Mouse (Mus musculus) common myeloid progenitor, adult 5-6 weeks (primary cell): Measurements from ENCODE around the gene Ubap1. TPM values are rescaled to one million over a fixed set of nuclear protein-coding genes. Genes with fewer than 3 reads are reported as not detected.

ENCODE experiments used
- ATAC-seq: replicated peaks from 2 replicates; pipeline ENCODE4 v1.8.0; 2016; ENCODE audit warnings: low read depth, mild to moderate bottlenecking, moderate TSS enrichment, inconsistent platforms; ENCODE audit not compliant: poor library complexity, severe bottlenecking
- total RNA-seq: library from RNA; stranded (forward); fragments of 200-1000, 187-1606 nt; gene quantifications from 2 replicates; pipeline ENCODE4 v1.2.3, GENCODE M21; 2017

Gene Ubap1
- 28.9 and 44.8 TPM in 2 replicates for total RNA-seq

GRCm38 (mm10) chr4:41348584-41349198, at the start of gene Ubap1:
Ubap1 (plus strand) TSS chr4:41348996.
- peak; percentile 96 for ATAC-seq

DNA sequence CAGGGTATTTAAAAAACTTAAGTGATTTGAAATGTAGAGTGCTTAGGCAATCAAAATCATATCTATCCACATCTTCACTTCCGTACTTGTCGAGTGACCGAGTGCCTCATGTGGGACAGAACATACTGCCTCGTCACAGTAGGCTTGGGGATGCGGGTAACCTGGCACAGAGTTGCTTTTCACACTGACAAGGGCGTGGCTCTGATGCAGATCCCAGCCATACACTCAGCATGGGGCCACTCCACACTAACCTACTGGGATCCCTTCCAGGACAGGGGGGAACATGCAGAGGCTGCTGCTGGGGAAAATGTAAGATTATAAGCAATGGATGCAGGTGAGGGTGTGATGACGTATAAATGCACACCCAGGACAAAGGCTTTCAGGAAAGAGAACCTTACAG, 45.1 kb upstream of the Ubap1 start:
- no peak for ATAC-seq

GRCm38 (mm10) chr4:41304302-41304701, 44.5 kb upstream of the Ubap1 start:
- peak; percentile 84 for ATAC-seq

- ATAC-seq: no peak
These were observed 41.4 kb upstream of the Ubap1 start for GRCm38 (mm10) chr4:41307406-41307805.

DNA sequence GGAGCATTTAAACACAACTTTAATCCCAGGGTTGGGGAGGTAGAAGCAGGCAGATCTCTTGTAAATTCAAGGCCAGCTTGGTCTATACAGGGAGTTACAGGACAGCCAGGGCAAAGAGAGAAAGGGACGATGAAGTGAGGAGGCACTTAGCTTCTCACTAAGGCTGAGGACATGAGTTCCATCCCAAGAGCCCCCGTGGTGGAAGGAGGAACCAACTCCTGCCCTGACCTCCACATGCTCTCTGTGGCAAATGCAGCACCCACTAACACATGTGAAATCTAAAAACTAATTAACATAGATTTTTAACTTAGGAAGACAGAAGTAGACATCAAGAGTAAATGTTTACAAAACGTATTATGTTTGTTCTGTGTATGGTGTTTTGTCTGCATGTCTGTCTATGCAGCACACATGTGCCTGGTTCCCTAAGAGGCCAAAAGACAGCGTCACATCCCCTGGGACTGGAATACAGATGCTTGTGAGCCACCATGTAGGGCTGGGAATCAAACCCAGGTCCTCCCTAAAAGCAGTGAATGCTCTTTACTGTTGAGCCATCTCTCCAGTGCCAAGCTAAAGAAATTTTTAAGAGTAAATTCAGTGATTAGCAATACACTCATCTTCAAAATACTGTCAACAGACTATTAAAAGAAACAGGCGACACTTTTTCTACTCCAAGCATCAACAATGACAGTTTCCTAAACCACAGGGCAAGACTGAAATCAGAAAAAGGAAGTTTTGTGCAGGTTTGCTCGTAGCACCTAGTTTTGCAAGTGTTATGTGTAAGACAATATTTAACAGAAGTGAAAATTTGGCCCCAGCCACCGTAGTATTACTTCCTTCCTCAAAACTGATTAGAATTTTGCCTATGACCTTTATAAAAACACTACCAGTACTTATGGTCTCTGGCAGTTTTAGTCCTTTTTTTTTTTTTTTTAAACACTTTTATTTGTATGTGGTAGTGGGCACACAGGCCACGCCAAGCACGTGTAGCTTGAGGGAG, 37.9 kb upstream of the Ubap1 start:
- ATAC-seq: peak; percentile 46

DNA sequence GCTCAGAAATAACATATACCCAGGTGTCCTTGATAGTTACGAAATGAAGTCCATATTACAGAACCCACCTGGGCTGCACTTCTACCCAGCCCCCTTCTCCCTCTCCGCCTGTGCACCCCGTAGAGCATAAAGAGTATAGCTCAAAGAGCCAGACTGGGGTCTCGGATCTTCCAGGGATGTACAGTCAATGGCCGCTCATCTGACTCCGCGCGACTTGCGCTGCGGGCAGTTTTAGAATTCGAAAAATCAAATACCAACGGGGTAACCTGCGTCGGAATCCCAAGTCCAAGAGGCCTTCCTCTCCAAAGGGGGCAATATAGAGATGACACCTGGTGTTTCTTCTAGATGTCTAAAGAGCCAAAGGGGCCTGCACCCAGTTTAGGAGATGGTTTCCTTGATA, 35.1 kb upstream of the Ubap1 start:
- ATAC-seq: 0 out of 2 replicates have a peak, but pooled peaks have one; percentile 0

DNA sequence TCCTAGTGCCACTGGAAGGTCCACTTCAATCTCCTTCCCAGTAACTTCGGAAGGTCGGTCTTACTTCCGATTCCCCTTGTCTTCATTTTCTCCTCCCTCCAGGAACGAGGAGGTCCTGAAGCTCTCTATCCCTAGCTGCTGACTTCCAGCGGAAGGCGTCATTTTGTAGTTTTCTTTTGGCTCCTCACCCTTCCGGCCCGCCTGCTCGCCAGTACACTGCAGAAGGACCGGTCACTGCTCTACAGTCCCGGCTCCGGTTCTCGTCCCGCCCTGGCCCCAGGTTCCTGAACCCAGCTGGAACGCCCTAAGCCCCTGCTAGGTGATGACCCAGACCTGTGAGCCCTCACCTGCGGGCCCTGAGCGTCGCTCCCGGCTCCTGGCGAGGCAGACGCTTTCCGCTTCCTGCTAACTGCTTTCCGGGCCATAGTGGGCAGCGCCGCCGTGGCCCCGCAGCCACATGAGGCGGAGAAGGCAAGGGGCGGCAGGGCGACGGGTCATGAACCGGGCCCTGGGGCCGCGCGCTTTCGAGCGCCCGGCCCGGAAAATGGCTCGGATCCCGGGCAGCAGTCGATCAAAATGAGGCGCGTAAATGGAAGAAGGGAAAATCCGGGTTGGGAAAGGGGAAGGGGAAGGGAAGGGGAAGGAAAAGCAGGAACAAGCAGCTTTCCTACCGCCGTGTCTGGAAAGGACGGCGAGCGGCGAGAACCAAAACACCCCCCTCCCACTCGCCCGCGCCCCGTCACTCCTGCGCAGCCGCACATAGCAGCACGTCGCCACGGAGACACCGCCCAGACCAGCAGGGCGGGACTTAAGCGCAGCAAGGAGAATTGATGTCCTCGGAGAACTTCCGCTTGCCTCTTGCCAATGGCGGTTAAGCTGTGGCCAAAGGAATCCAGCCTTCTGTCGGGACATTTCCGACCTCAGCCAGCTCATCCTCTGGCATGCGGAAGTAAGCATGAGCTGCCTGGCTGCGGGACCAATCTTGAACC, 34.4 kb upstream of the Ubap1 start, which contains the start of gene Dcaf12:
Gene Dcaf12, minus strand, starts transcription at position 749 of the 989 bp plus-strand sequence.
- peak; percentile 88 for ATAC-seq

- ATAC-seq: no peak
These were observed 33.6 kb upstream of the Ubap1 start for GRCm38 (mm10) chr4:41315173-41315572.

GRCm38 (mm10) chr4:41318267-41318666, 30.5 kb upstream of the Ubap1 start:
- no peak for ATAC-seq

DNA sequence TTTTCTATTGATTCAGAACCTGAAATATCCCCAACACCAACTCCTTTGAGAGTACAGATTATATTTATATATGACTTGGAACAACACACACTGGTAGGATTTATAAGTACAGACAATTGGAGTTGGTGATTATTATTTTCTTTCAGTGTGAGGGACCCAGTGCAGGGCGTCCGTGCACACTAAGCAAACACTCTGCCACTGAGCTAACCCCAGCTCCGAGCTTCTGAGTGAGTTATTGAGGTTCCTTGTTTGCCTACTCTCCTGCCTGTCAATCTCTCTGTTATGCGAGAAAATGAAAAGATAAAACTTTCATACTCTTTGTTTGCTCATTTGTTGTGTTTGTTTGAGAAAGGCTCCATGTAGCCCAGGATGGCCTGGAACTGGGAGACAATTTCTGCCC, 27.8 kb upstream of the Ubap1 start:
- no peak for ATAC-seq

DNA sequence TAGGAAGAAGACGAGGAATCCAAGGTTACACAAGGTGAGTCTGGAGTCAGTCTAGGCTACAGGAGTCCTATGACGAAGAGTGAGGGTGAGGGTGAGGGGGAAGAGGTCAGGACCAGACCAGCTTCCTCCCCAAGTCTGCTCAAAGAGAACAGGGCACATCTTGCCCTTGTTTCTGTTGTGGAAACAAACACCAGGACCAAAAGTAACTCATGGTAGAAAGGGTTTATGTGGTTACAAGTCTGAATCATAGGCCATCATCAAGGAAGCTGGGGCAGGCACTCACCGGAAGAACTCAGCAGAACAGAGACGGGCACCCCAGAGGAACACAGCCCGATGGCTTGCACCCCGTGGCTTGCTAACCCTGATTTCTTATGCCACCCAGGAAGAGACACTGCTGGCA, 21.9 kb upstream of the Ubap1 start:
- no peak for ATAC-seq

- no peak for ATAC-seq
These were observed 19.3 kb upstream of the Ubap1 start for GRCm38 (mm10) chr4:41329481-41329880.

GRCm38 (mm10) chr4:41331085-41331484, 17.7 kb upstream of the Ubap1 start:
- ATAC-seq: peak; percentile 95

DNA sequence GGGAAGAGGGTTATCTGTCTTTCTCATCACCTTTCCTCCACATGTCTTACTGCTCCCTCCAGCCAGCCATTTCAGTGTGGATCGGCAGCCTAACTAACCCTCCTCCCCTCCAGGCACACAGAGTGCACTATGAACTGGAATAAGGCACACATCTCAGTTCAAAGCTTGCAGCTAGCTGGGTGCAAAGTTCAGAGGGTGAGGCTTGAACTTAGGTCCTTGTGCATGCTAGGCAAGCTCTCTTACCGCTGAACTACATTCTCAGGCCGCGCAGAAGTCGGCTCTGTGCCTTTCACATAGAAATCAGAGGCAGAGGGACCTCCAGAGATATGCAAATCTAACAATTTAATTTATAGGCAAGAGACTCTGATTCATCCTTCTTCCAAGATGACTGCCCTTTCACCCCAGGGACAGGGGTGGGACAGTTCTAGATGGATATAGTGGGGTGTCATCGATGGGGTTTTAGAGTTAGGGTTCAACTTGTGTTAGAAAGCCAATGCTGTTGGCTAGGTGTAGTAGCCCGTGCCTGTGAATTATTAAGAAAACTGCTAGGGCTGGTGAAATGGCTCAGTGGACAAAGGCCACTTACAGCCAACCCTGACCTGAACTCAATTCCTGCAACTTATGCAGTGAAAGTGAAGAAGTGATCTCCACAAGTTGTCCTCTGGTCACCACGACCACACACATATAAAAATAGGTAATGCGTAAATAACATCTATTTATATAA, 16.9 kb upstream of the Ubap1 start:
- no peak for ATAC-seq

- ATAC-seq: peak; percentile 22; the same call in 1 of the 2 replicates
These were observed 12.2 kb upstream of the Ubap1 start for GRCm38 (mm10) chr4:41336546-41336945.

DNA sequence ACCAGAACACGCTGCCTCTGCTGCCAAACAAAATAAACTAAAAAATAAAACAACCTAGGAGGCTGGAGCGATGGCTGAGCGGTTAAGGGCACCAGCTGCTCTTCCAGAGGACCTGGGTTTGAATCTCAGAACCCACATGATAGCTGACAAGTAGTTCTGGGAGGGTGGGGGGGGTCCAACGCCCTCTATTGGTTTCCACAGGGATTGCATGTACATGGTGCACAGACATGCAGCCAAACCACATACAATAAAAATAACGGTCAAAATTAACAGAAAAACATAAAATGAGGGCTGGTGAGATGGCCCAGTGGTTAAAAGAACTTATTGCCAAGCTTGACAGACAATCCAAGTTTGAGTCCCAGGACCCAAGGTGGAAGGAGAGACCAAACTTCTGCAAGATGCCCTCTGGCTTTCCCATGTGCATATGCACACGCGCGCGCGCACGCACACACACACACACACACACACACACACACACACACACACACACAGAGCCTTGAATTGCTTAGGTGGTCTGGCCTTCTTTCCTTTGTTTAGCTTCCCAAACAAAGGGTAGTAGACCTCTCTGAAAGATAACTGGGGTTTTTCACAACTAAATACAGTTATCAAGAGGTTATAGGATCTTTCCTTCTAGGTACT, 7.8 kb upstream of the Ubap1 start:
- ATAC-seq: no peak

DNA sequence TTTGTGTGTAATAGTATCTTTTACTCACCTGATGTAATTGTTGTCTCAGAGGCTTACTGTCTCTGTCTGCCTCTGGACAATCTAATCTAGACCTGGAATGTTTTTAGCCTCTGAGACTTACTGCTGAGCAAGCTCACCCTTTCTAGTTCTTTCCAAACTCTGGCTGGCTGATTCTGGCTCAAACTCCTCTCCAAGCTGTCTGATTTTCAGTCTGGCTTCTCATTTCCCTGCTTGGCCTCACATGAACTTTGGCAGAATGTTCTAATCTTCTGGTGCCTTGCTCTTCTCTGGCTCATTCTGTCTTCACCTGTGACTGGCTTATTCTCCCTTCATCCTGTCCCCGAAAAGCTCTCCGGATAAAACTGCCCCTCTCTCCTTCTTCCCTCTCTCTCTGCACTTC, 2.8 kb upstream of the Ubap1 start:
- ATAC-seq: no peak

DNA sequence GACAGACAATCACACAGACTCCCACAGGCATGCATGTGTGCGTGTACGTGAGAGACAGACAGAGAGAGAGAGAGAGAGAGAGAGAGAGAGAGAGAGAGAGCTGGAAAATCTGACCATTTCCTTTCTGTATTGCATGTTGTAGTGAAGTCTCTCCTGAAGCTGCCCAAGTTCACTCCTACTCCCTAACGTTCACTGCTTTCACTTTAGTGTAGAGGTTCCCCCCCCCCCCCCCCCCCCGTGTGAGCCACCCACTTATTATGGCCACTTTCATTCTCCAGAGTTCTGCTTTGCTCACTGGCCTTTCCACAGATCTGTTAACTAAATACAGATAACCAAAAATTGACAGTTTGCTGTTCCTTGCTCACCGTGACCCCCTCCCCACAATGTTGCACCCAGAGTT, 957 bp upstream of the Ubap1 start:
- peak; percentile 15; the same call in 1 of the 2 replicates for ATAC-seq

- no peak for ATAC-seq
These were observed 399 bp downstream of the Ubap1 start for GRCm38 (mm10) chr4:41349199-41349591.
